Mouse (Mus musculus) megakaryocyte-erythroid progenitor cell, adult 5-6 weeks (primary cell): Measurements from ENCODE around the gene Clip2. TPM values are rescaled to one million over a fixed set of nuclear protein-coding genes. Genes with fewer than 3 reads are reported as not detected.
"Not testable (repeated sequence)": the region's sequence is repeated elsewhere in the genome, so short reads cannot be mapped to it uniquely, and the experiment has no call there.

Source experiments
- ATAC-seq: replicated peaks from 2 replicates; pipeline ENCODE4 v1.8.0; 2016; ENCODE audit warnings: mild to moderate bottlenecking, inconsistent platforms; ENCODE audit not compliant: severe bottlenecking, poor library complexity, low FRiP score, low TSS enrichment
- total RNA-seq, 2 experiments: library from RNA; stranded (forward) in 1 of 2; stranded (reverse) in 1 of 2; fragments of 200-1000, 215-1000 nt in 1 of 2; fragments of >200 nt in 1 of 2; fragmentation: Nextera tagmentation in 1 of 2; gene quantifications; 2 replicates each; pipeline ENCODE4 v1.2.3; 2014 to 2017

Gene Clip2
- total RNA-seq, 2 experiments from 2014 or later: 4.6 to 7.0 TPM

- ATAC-seq: no peak
These were observed 56.4 kb downstream of the Clip2 start for GRCm38 (mm10) chr5:134495796-134496195.

- ATAC-seq: peak; percentile 83
These were observed 58.1 kb downstream of the Clip2 start for GRCm38 (mm10) chr5:134494142-134494541.

DNA sequence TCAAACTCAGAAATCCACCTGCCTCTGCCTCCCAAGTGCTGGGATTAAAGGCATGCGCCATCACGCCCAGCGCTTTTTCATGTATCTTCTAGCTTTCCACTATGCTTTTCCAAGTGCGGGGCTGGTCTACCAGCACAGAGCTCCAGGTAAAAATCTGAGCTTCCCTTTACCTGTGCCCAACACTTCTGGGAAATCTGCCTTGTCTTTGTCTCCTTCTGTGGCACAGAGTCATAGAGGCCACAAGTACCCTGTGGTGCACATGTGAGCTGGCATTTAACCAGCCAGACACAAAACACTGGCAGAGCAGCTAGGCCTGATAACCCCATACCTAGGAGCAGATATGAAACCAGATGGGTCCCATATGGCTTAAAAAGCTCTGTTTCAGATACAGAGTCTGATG lies 59.3 kb downstream of the Clip2 start:
- no peak for ATAC-seq

DNA sequence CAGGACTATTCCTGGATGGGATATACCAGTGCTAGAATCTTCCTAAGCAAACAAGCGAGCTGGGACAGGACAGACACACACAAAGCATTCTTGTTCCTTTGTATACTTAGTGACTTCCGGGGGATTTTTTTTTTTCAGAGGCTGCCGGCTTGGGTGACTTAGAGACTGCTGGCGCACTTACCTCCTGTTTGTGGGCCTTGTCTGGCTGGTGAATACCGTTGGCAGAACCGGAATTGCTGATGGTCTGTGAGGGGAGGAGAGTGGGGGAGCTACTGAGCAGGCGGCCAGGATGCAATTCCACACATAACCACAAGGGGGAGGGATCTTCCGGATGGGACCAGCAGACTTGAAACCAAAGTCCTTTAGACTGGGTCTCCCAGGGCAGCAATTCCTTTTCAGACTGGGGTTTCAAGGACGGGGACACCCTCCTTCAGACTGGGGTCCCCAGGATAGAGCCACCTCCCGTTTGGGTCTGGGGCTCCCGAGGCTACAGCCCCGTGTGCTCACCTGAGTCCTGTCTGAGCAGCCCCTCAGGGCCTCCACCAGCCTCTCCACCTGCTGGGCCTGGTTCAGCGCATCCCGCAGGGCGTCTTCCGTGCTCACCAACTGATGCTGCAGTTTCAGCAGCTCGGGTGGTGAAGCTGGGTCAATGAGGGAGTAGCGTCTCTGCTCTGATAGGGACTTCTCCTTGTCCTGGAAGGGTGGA lies 60.4 kb downstream of the Clip2 start:
- ATAC-seq: peak; percentile 72

DNA sequence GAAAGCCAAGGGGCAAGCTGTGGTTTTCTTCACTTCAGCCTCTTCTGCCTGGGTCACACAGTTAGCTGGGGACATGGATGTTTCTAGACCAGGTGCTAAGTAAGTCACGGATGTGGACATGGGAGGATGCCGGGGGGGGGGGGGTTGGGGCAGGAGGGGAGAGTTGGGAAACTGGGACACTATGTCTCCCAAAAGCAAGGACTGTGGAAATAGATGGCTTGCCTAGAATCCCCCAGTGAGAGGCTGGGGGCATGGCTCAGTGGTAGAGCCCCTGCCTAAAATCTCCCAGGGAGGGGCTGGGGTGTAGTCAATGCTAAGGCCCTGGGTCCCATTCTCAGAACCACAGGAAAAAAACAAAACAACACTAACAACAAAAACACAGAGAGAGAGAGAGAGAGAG lies 61.0 kb downstream of the Clip2 start:
- no peak for ATAC-seq

DNA sequence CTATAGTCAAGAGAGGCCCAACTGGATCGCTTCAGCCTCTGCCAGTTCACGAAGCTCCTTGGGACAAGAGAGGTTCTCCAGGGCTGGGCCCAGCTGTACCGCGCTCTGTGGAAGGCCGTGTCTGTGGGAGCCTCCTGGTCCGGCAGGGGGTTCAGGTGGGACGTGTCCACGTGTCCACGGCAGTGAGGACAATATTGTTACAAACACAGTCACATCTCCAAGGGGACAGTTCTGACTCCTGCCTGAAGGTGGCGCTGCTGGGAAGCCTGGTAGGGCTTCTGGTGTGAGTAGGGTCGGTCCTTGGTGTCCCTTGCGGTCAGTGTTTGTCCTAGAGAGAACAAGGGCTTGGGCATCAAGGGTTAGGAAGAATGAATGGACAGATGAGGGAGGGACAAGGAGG lies 61.8 kb downstream of the Clip2 start:
- ATAC-seq: no peak

DNA sequence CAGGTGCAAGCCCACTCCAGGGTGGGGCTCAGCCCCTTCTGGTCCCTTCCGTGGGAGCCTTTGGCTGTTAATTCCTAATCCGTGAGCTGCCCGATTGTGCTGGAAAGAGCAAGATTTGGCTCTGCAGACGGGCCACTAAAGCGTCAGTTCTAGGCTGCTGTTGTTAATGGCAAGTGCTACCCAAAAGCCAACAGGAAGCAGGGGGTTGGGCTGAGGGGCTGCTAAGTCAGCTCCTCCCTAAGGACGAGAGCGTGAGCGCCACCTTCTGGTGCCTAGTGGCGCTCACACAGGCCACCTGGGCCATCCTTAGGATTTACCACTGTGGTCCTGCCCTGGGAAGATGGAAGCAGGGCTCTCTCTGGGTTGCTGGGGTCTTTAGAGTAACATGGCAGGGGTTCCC lies 62.7 kb downstream of the Clip2 start:
- peak; percentile 32; the same call in 1 of the 2 replicates for ATAC-seq

DNA sequence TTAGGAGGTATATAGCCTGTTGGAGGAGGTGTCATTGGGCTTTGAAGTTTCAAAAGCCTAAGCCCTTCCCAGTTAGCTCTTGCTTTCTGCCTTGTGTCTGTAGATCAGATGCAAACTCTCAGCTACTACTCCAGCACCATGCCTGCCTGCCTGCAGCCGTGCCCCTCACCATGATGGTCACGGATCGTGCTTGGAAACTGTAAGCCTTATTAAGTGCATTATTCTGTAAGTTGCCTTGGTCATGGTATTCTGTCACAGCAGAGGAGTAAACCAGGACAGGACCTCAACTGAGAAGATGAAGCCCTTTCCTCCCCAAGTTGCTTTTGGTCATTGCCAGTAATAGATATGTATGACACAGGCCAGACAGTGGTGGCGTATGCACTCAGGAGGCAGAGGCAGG lies 63.6 kb downstream of the Clip2 start:
- ATAC-seq: no peak

DNA sequence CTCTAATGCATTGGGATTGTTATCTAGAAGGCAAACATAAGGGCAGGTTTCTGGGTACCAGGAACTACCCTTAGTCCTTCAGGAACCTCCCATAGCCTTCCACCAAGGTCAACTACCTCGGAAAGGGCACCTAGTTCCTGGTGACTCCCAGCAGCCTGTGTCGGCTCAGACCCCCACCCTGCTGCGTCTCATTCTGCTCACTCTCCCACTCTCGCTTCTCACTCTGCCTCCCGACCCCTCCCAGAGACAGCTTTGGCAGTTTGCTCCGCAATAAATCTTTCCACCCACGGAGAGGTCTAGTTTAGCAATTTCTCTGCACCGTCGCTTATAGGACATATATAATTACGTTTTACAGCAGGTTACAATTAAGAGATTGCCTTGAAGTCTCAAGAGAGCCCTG lies 64.2 kb downstream of the Clip2 start:
- ATAC-seq: no peak

DNA sequence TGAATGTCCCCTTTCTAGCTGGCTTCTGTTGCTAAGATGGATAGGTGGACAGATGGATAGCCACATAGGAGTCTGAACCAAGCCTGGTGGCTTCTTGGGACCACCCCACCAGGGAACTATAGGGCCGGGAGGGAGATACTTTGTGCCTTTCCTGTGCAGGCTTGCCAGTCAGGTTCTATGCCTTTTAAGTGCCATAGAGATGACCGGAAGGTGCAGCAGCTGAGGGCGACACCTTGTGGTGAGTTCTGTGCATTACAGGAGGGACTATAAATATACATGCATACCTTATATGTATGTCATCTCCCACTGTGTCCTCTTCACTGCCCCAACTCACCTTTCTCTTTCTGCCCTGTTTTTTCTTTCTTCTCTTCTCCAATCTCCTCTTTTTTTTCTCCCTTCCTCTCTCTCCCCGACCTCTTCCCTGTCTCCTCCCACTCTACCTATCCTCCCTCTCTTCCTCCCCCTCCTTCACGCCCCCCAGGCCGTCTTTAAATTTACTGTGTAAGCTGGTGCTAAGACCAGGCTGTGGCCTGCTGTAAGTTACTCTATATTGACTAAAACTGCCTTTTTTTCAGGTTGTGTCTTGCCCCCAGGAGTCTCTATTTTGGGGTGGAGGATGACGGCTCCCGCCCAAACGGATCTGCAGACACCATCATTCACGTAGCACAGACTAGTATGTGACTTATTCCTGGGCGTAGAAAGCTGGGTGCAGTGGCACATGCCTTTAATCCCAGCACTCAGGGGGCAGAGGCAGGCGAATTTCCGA lies 66.2 kb downstream of the Clip2 start:
- peak; percentile 73 for ATAC-seq

GRCm38 (mm10) chr5:134485183-134485730 lies 67.0 kb downstream of the Clip2 start:
- ATAC-seq: no peak

DNA sequence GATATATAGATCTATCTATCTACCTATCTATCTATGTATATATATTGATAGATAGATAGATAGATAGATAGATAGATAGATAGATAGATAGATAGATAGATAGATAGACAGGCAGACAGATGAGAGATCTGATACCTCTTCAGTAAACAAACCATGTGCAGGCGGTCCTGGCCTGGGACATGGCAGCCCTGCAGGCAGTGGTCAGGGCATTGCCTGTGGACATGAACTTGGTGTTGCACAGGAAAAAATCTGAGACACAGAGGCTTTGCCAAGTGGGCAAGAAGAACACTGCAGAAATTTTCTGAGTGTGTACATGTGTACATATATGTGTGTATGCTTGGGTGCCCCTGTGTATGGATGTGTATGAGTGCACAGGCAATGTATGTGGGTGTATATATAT lies 68.9 kb downstream of the Clip2 start:
- no peak for ATAC-seq

DNA sequence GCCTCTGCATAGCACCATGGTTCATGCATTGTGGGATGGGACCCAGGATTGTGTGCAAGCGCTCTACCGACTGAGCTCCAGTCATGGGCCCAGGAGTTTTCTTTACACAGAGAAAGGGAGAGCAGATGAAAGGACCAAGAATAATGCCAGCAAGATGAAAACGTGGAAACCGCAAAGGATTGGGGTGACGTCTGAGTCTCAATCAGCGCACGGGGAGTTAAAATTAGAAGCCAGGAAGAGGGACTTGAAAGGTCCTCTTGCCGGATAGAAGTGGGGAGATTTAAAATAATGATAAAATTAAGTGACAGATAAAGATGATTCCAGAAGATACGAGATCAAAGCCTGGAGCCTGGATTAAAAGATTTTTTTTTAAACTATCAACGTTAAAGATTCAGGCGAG lies 69.9 kb downstream of the Clip2 start:
- ATAC-seq: no peak

- ATAC-seq: not testable (repeated sequence)
These were observed 73.3 kb downstream of the Clip2 start for GRCm38 (mm10) chr5:134478886-134479285.

DNA sequence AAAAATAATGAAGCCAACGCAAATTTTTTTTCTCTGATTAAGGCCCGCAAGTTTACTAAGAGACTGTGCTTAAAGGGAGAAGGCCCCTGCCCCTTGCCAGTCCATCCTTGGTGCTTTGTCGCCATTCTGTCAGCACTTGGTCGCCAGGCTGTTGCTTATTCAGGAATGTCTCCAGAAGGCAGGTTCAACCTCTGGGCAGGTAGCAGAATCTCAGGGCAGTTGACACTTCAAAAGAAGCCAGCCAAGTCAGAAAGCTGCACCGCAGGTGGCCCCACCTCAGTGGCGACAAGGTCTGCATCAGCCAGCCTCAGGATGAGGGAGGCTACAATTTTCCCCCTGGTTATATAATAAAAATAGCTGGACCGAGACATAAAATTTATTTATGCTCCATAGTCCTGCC lies 76.5 kb downstream of the Clip2 start:
- not testable (repeated sequence) for ATAC-seq

- ATAC-seq: no peak
These were observed 77.1 kb downstream of the Clip2 start for GRCm38 (mm10) chr5:134475006-134475605.

- ATAC-seq: peak; percentile 68
These were observed 78.3 kb downstream of the Clip2 start for GRCm38 (mm10) chr5:134473902-134474301.

GRCm38 (mm10) chr5:134470538-134471169 lies 81.6 kb downstream of the Clip2 start:
- no peak for ATAC-seq

GRCm38 (mm10) chr5:134469559-134470150 lies 82.6 kb downstream of the Clip2 start:
- peak; percentile 23; the same call in 1 of the 2 replicates for ATAC-seq
